Mouse (Mus musculus) embryonic facial prominence, embryonic 14.5 days (tissue): ENCODE measurements at regions not wholly inside any gene's neighbourhood (a gene's known extent, or its start where the extent isn't known, plus 50 kb on each side); places are given as distances from the start of the nearest gene placed in this dataset.

Experiments used
- ATAC-seq: fragments of 200-750 bp; cut with Nextera tagmentation; 2 replicates; pipeline ENCODE4 v1.8.0; 2017; ENCODE audit warnings: low read depth, moderate number of reproducible peaks, moderate TSS enrichment
- DNase-seq: peaks from one replicate; pipeline ENCODE4 v3.0.0-alpha.2; 2015; ENCODE audit warnings: low spot score
- H3K27ac ChIP-seq: fragments of 300-500 bp; sonication (generic); replicated peaks from 2 replicates; pipeline ENCODE4 v1.5.1; 2014; ENCODE audit warnings: low read depth, mild to moderate bottlenecking, low read length, moderate library complexity
- H3K27me3 ChIP-seq: fragments of 300-500 bp; sonication (generic); replicated peaks from 2 replicates; pipeline ENCODE4 v1.6.1; 2014; ENCODE audit warnings: low read length; ENCODE audit not compliant: control insufficient read depth, insufficient read depth
- H3K36me3 ChIP-seq: fragments of 300-500 bp; sonication (generic); 2 replicates; pipeline ENCODE4 v1.6.1; 2014; ENCODE audit warnings: low read length, mixed read lengths; ENCODE audit not compliant: control insufficient read depth, insufficient read depth
- H3K4me1 ChIP-seq: fragments of 300-500 bp; sonication (generic); 2 replicates; pipeline ENCODE4 v1.6.1; 2014; ENCODE audit warnings: antibody characterized with exemption, low read length; ENCODE audit not compliant: control insufficient read depth, insufficient read depth
- H3K4me2 ChIP-seq: fragments of 300-500 bp; sonication (generic); 2 replicates; pipeline ENCODE4 v1.6.1; 2014; ENCODE audit warnings: low read depth, mild to moderate bottlenecking, low read length, moderate library complexity, mixed read lengths
- H3K4me3 ChIP-seq: fragments of 300-500 bp; sonication (generic); 2 replicates; pipeline ENCODE4 v1.5.1; 2014; ENCODE audit warnings: low read depth, mild to moderate bottlenecking, low read length
- H3K9ac ChIP-seq: fragments of 300-500 bp; sonication (generic); 2 replicates; pipeline ENCODE4 v1.6.1; 2014; ENCODE audit warnings: low read depth, mild to moderate bottlenecking, low read length, moderate library complexity, mixed read lengths
- H3K9me3 ChIP-seq: fragments of 300-500 bp; sonication (generic); 2 replicates; pipeline ENCODE4 v1.6.1; 2016; ENCODE audit warnings: low read length; ENCODE audit not compliant: control insufficient read depth
- WGBS: fragments of 180-500 bp; shearing (Covaris S2); extraction: QIAGEN DNeasy Blood & Tissue Kit; methylation state at CpG from one replicate; pipeline ENCODE4 v1.1.7; 2014; 5-methylcytosine and 5-hydroxymethylcytosine counted together

GRCm38 (mm10) chr13:37560800-37561199 lies 215.8 kb downstream of the Ly86 start:
- peak; percentile 2; the same call in 1 of the 2 replicates for ATAC-seq

GRCm38 (mm10) chr13:37561437-37561836 lies 216.4 kb downstream of the Ly86 start:
- no peak overlapping the region; the same call in 1 of the 2 replicates for H3K27ac ChIP-seq

More at GRCm38 (mm10) chr13:37560800-37561199, 215.8 kb downstream of the Ly86 start:
- Histone ChIP-seq H3K9ac (no peak overlapping the region), H3K9me3 (no peaks in the 10 kb centered on the region), H3K27me3 (no peaks in the 10 kb centered on the region), H3K36me3 (no peaks in the 10 kb centered on the region), H3K4me2 (no peak overlapping the region), H3K4me3 (no peak overlapping the region), H3K27ac (no peak overlapping the region; the same call in 1 of the 2 replicates), H3K4me1 (peaks cover 25% of the 10 kb centered on the region)
- WGBS, result 27% methylated on average over 3 of the region's 3 CpGs
- DNase-seq, result no peak

GRCm38 (mm10) chr13:37562141-37562540 lies 216.1 kb upstream of the Rreb1 start:
- H3K4me1 ChIP-seq, result peaks cover 25% of the 10 kb centered on the region
- H3K9me3 ChIP-seq, result no peaks in the 10 kb centered on the region
- H3K27me3 ChIP-seq, result no peaks in the 10 kb centered on the region
- 54% methylated on average over 9 of the region's 9 CpGs for WGBS
- H3K4me3 ChIP-seq, result no peak overlapping the region
- H3K27ac ChIP-seq, result no peak overlapping the region; the same call in 1 of the 2 replicates
- no peak overlapping the region for H3K4me2 ChIP-seq
- no peak overlapping the region for H3K9ac ChIP-seq
- ATAC-seq, result no peak; the same call in 1 of the 2 replicates
- DNase-seq, result no peak
- H3K36me3 ChIP-seq, result no peaks in the 10 kb centered on the region

More at GRCm38 (mm10) chr13:37561437-37561836, 216.4 kb downstream of the Ly86 start:
- 46% methylated on average over 2 of the region's 2 CpGs for whole genome bisulfite sequencing
- no peaks in the 10 kb centered on the region for H3K9me3 ChIP-seq
- H3K4me1 ChIP-seq, result peaks cover 25% of the 10 kb centered on the region
- no peak overlapping the region for H3K4me2 ChIP-seq
- H3K4me3 ChIP-seq, result no peak overlapping the region
- H3K9ac ChIP-seq, result no peak overlapping the region
- no peaks in the 10 kb centered on the region for H3K27me3 ChIP-seq
- peak; percentile 27; the same call in 1 of the 2 replicates for ATAC-seq
- H3K36me3 ChIP-seq, result no peaks in the 10 kb centered on the region
- DNase-seq, result no peak

GRCm38 (mm10) chr13:37562652-37563051 lies 215.5 kb upstream of the Rreb1 start:
- H3K4me2 ChIP-seq, result no peak overlapping the region
- H3K27ac ChIP-seq, result no peak overlapping the region
- H3K9me3 ChIP-seq, result no peaks in the 10 kb centered on the region
- H3K36me3 ChIP-seq, result no peaks in the 10 kb centered on the region
- H3K4me3 ChIP-seq, result no peak overlapping the region
- ATAC-seq, result peak; percentile 39; the same call in 1 of the 2 replicates
- peak; percentile 68 for DNase-seq
- no peaks in the 10 kb centered on the region for H3K27me3 ChIP-seq
- H3K4me1 ChIP-seq, result peaks cover 25% of the 10 kb centered on the region
- H3K9ac ChIP-seq, result no peak overlapping the region
- WGBS, result 12% methylated on average over 5 of the region's 5 CpGs

GRCm38 (mm10) chr13:37569051-37569450 lies 209.1 kb upstream of the Rreb1 start:
- WGBS, result 81% methylated on average over 3 of the region's 3 CpGs
- Histone ChIP-seq H3K9ac (no peak overlapping the region), H3K4me3 (no peak overlapping the region), H3K4me2 (no peak overlapping the region), H3K9me3 (no peaks in the 10 kb centered on the region), H3K36me3 (no peaks in the 10 kb centered on the region), H3K27me3 (no peaks in the 10 kb centered on the region), H3K4me1 (no peaks in the 10 kb centered on the region), H3K27ac (no peak overlapping the region)
- ATAC-seq, result no peak
- no peak for DNase-seq

- Histone ChIP-seq H3K27ac (no peak overlapping the region), H3K36me3 (no peaks in the 10 kb centered on the region), H3K4me1 (no peaks in the 10 kb centered on the region), H3K4me3 (no peak overlapping the region), H3K9me3 (no peaks in the 10 kb centered on the region), H3K9ac (no peak overlapping the region), H3K27me3 (no peaks in the 10 kb centered on the region), H3K4me2 (no peak overlapping the region)
- ATAC-seq (no peak), DNase-seq (no peak)
- whole genome bisulfite sequencing, result 81% methylated on average over 3 of the region's 3 CpGs
Measured at GRCm38 (mm10) chr13:37569486-37569885, 208.7 kb upstream of the Rreb1 start.

- no peak overlapping the region for H3K27ac ChIP-seq
- no peak overlapping the region for H3K4me3 ChIP-seq
- no peaks in the 10 kb centered on the region for H3K36me3 ChIP-seq
- H3K9me3 ChIP-seq, result no peaks in the 10 kb centered on the region
- WGBS, result 55% methylated on average over 3 of the region's 3 CpGs
- no peaks in the 10 kb centered on the region for H3K27me3 ChIP-seq
- H3K4me1 ChIP-seq, result no peaks in the 10 kb centered on the region
- ATAC-seq (no peak), DNase-seq (no peak)
- no peak overlapping the region for H3K9ac ChIP-seq
- no peak overlapping the region for H3K4me2 ChIP-seq
Measured at GRCm38 (mm10) chr13:37572983-37573382, 205.2 kb upstream of the Rreb1 start.

GRCm38 (mm10) chr13:37579231-37579630 lies 199.0 kb upstream of the Rreb1 start:
- ATAC-seq, result no peak
- no peak for DNase-seq
- 84% methylated on average over 10 of the region's 10 CpGs for WGBS
- H3K9ac ChIP-seq, result no peak overlapping the region
- no peak overlapping the region for H3K27ac ChIP-seq
- H3K4me1 ChIP-seq, result no peaks in the 10 kb centered on the region; the same call in 1 of the 2 replicates
- H3K4me2 ChIP-seq, result no peak overlapping the region
- no peaks in the 10 kb centered on the region for H3K9me3 ChIP-seq
- no peaks in the 10 kb centered on the region for H3K36me3 ChIP-seq
- H3K4me3 ChIP-seq, result no peak overlapping the region
- no peaks in the 10 kb centered on the region for H3K27me3 ChIP-seq

GRCm38 (mm10) chr13:37579775-37580174 lies 198.4 kb upstream of the Rreb1 start:
- Histone ChIP-seq H3K4me3 (no peak overlapping the region), H3K4me2 (no peak overlapping the region), H3K9me3 (no peaks in the 10 kb centered on the region), H3K27me3 (no peaks in the 10 kb centered on the region), H3K9ac (no peak overlapping the region), H3K4me1 (no peaks in the 10 kb centered on the region; the same call in 1 of the 2 replicates), H3K27ac (peak overlapping the region; percentile 22; the same call in 1 of the 2 replicates), H3K36me3 (no peaks in the 10 kb centered on the region)
- WGBS, result 28% methylated on average over 11 of the region's 11 CpGs
- DNase-seq (peak; percentile 81), ATAC-seq (peak; percentile 90)
